Mouse (Mus musculus) cerebellum, adult 2 months (tissue): ENCODE measurements around the gene 5730522E02Rik. TPM values are rescaled to one million over a fixed set of nuclear protein-coding genes. Genes with fewer than 3 reads are reported as not detected.

Experiments used
- DNase-seq, 2 experiments: peaks; one replicate each; pipeline ENCODE4 v3.0.0; 2021
- H3K27ac ChIP-seq: fragments of 200-500 bp; 2 replicates; pipeline ENCODE4 v1.5.1; 2012; ENCODE audit warnings: low read length, control low read depth, inconsistent platforms; ENCODE audit not compliant: insufficient read depth
- H3K27me3 ChIP-seq: fragments of 200-500 bp; 2 replicates; pipeline ENCODE4 v1.6.1; 2012; ENCODE audit warnings: inconsistent platforms, mild to moderate bottlenecking, low read length, moderate library complexity; ENCODE audit not compliant: control insufficient read depth, insufficient read depth
- H3K4me1 ChIP-seq: fragments of 200-500 bp; 2 replicates; pipeline ENCODE4 v1.6.1; 2011; ENCODE audit warnings: low read length; ENCODE audit not compliant: control insufficient read depth, insufficient read depth
- H3K4me3 ChIP-seq: fragments of 200-500 bp; replicated peaks from 2 replicates; pipeline ENCODE3; 2011; ENCODE audit warnings: mild to moderate bottlenecking, low read depth, low read length, control low read depth; ENCODE audit not compliant: insufficient read depth
- CTCF ChIP-seq: fragments of 200-500 bp; IDR thresholded peaks from 2 replicates; pipeline ENCODE4 v1.5.1; 2011; ENCODE audit warnings: low read depth, mild to moderate bottlenecking, control low read depth, low read length, moderate library complexity, borderline replicate concordance; ENCODE audit not compliant: insufficient read depth
- POLR2A ChIP-seq: fragments of 200-500 bp; IDR thresholded peaks from 2 replicates; pipeline ENCODE4 v1.6.1; 2011; ENCODE audit warnings: low read length, control low read depth, borderline replicate concordance; ENCODE audit not compliant: insufficient read depth
- WGBS: fragments of 180-500 bp; shearing (Covaris S2); methylation state at CpG from one replicate; pipeline ENCODE4 v1.1.7; 2018; 5-methylcytosine and 5-hydroxymethylcytosine counted together
- polyA plus RNA-seq: library from polyadenylated mRNA; depleted of rRNA; stranded (reverse); fragments of >200 nt; gene quantifications from 2 replicates; pipeline ENCODE4 v1.2.3, GENCODE M21; 2012

Gene 5730522E02Rik
- polyA plus RNA-seq, 1 experiment, result 1.4 TPM

DNA sequence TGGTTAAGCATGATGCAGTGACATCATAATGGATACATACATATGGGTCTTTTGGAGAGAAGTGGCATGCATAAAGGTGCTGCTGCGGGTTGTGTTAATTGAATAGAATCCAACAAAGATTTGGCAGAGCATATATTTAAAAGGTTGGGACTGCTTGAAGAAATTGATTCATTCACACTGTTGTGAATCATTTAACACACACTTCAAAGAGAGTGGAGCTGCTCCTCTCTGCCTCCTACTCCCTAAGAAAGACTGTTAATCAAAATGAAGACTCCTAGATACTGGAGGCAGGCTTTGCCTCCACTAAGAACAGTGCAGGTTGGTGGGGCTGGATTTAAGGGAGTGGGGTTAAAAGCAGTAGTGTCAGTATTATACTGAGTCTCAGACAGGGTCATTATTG is 218.3 kb downstream of the 5730522E02Rik start:
- Histone ChIP-seq H3K27me3 (no peaks in the 10 kb centered on the region), H3K27ac (no peak overlapping the region), H3K4me1 (no peaks in the 10 kb centered on the region), H3K4me3 (no peak overlapping the region)
- WGBS, result 73% methylated on average over 1 of the region's 1 CpGs
- no peak for TF ChIP-seq CTCF
- no peak for DNase-seq

DNA sequence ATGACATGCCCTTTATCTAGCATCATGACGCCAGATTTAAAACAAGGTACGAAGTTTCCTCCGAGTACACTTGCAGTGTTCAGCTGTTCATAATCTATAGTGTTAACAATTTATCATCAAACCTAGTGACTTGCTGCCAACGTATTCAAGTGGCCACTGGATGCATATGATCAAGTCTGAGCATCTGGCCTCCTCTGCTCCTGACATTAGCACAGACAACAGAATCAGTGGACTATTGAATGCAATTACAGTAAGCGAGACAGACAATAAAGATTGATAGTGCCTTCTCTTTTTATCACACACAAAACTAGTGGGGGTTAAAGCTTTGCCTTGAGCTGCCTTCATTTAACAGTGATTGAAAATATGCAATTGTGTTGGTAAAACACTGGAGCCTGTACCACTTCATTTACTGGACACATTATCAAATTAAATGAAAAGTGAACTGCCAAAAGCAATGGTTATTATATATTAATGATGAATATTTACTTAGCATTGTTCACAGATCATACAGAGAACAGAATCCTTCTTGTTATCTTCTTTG is 231.8 kb downstream of the 5730522E02Rik start:
- no peak for TF ChIP-seq CTCF
- TF ChIP-seq POLR2A, result no peak
- no peak for DNase-seq
- Histone ChIP-seq H3K4me3 (no peak overlapping the region), H3K4me1 (no peaks in the 10 kb centered on the region), H3K27me3 (no peaks in the 10 kb centered on the region), H3K27ac (no peak overlapping the region)
- WGBS, result 39% methylated on average over 5 of the region's 5 CpGs

DNA sequence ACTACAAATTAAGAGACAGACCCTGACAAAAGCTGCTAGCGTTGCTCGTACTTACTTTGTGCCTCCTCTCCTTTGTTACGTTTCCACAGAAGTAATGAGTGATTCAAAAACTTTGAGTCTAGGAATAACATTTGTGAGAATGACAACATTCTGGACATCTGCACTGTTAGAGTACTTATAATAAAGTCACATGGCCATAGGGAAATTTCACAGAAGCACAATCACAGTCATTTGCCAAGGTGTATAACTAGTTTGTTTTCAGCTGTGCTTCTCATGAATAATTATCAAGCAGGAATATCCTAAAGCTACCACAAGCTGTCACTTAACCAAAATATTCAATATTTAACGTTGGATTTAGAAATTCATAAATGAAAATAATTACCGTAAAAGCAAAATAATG is 269.1 kb downstream of the 5730522E02Rik start:
- Histone ChIP-seq H3K27me3 (no peaks in the 10 kb centered on the region), H3K27ac (no peak overlapping the region), H3K4me3 (no peak overlapping the region), H3K4me1 (no peaks in the 10 kb centered on the region)
- 81% methylated on average over 5 of the region's 5 CpGs for WGBS
- no peak for DNase-seq
- TF ChIP-seq POLR2A, result no peak
- TF ChIP-seq CTCF, result no peak

DNA sequence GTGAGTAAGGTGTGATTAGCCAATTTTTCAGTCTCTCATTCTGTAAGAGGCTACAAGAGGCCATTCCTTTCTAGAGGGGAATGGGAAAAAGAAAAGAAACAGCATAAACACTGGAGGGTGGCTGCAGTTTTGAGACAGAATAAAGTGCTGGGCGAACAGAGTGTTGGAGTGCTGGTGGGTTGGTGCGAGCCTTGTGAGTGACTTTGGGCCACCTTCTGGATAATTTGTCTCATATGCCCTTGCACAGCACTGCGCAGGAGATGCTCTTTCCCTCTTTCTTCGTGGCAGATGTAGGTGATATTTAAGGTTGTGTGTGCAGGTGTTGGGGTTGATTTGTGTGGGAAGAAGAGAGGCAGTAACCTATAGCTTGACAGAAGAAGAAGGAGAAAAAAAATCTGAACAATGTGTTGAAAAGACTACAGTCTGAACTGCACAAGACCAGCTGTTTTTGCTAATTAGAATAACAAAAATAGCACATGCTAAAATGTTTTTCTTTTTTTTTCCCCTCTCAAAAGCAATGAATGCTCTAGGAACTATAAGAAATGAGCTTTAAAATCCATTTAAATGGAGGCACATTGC is 269.8 kb downstream of the 5730522E02Rik start:
- 83% methylated on average over 4 of the region's 4 CpGs for WGBS
- no peaks in the 10 kb centered on the region for H3K4me1 ChIP-seq
- no peak overlapping the region for H3K27ac ChIP-seq
- TF ChIP-seq CTCF, result no peak
- TF ChIP-seq POLR2A, result no peak
- H3K27me3 ChIP-seq, result no peaks in the 10 kb centered on the region
- no peak overlapping the region for H3K4me3 ChIP-seq
- DNase-seq, result no peak

DNA sequence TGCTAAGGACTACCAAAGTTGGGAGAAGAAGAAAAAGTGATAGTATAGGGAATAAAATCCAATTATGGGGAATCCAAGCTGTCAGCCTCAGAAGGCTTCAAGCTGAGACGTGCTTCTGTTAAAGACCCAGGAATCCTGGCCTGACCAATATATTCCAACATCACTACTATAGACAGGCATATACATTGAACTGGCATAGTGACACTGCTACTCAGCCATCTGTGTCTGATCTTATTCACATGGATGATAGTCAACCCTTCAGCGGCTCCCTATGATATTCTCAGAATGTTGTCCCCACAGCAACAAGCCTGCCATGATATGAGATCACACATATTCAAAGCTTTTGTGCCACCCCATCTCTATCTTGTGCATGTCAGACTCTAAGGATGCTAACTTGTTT is 284.3 kb downstream of the 5730522E02Rik start:
- 53% methylated on average over 2 of the region's 2 CpGs for WGBS
- TF ChIP-seq CTCF, result no peak
- TF ChIP-seq POLR2A, result no peak
- H3K27ac ChIP-seq, result no peak overlapping the region
- H3K27me3 ChIP-seq, result no peaks in the 10 kb centered on the region
- no peaks in the 10 kb centered on the region for H3K4me1 ChIP-seq
- H3K4me3 ChIP-seq, result no peak overlapping the region
- no peak for DNase-seq

DNA sequence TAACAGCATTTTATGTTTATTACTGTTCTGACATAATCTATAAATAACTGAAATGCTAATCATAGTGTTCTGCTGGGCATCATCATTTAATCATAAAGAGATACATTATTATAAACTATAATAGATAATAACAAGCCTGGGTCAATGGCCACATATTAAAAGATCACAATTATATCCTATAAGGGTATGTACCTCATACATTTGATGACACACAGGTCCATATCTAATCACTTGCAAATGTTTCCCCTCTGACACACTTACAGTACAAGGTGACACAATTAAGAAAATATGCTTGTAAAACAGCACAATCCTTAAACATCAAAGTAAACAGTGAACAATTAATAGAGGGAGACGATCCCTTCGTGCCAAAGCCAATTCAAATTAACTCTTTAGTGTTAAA is 308.2 kb downstream of the 5730522E02Rik start:
- TF ChIP-seq POLR2A, result no peak
- TF ChIP-seq CTCF, result no peak
- WGBS, result 67% methylated on average over 2 of the region's 2 CpGs
- Histone ChIP-seq H3K27ac (no peak overlapping the region), H3K27me3 (no peaks in the 10 kb centered on the region), H3K4me1 (no peaks in the 10 kb centered on the region), H3K4me3 (no peak overlapping the region)
- no peak for DNase-seq

DNA sequence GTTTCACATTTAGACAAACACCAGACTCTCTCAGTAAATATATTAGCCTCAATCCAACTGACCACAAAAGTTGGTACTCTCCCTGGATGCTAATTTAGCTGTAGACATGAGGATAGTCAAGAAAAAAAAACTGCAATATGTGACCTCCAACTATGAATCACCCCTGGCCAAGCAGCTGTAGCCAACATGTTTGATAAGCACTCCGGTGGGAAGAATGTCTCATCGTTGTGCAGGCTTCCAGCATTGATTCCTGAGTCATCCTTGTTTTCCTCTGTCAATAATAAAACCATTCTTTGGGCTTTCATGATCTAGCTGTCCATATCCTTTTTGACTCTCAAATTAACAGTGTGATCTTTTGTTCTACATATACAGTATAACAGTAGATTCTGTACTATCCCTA is 308.9 kb downstream of the 5730522E02Rik start:
- no peak for DNase-seq
- Histone ChIP-seq H3K4me3 (no peak overlapping the region), H3K4me1 (no peaks in the 10 kb centered on the region), H3K27me3 (no peaks in the 10 kb centered on the region), H3K27ac (no peak overlapping the region)
- 68% methylated on average over 2 of the region's 2 CpGs for WGBS
- TF ChIP-seq CTCF, result no peak
- TF ChIP-seq POLR2A, result no peak

DNA sequence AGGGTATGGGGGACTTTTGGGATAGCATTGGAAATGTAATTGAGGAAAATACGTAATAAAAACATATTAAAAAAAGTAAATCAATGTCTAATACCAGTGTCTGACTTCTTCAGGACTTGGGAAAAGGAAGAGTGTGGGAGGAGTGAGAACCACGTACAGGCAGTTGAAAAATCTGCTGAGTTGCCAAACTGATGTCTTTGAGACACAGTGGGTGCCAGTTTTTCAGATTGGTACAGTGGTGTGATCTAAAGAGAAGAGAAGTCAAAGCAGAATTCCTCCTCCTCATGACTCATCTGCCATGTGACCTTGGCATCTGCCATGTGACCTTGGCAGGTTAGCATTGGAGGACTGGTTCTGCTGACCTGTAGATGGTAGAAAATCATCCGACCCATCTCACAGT is 316.7 kb downstream of the 5730522E02Rik start:
- TF ChIP-seq CTCF (no peak), POLR2A (no peak)
- Histone ChIP-seq H3K4me3 (no peak overlapping the region), H3K4me1 (no peaks in the 10 kb centered on the region), H3K27ac (no peak overlapping the region), H3K27me3 (no peaks in the 10 kb centered on the region)
- no peak for DNase-seq
- 85% methylated on average over 3 of the region's 3 CpGs for WGBS

DNA sequence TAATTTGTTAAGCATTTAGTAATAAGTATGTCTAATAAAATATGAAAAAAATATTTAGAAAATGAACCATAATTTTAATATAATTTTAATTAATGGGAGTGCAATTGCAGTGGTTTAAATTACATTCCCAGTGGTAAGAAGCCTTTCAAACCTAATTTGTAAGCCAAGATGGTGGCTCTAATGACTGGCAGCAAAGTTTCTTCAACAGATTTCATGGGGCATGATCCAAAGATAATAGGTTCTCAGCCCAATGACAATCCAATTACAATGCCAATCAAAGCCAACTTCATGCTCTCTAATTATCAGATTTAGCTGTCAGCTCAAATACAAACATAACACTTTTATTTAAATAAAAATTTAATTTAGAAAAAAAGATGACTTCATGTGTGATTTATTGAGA is 337.6 kb downstream of the 5730522E02Rik start:
- H3K27me3 ChIP-seq, result no peaks in the 10 kb centered on the region
- TF ChIP-seq POLR2A (no peak), CTCF (no peak)
- H3K4me1 ChIP-seq, result no peaks in the 10 kb centered on the region
- no peak for DNase-seq
- H3K27ac ChIP-seq, result no peak overlapping the region
- H3K4me3 ChIP-seq, result no peak overlapping the region
